Mouse (Mus musculus) neural tube, embryonic 14.5 days (tissue): Measurements from ENCODE around the gene Aqp3. TPM values are rescaled to one million over a fixed set of nuclear protein-coding genes. Genes with fewer than 3 reads are reported as not detected.

Source experiments
- ATAC-seq: fragments of 200-750 bp; cut with Nextera tagmentation; 2 replicates; pipeline ENCODE4 v1.8.0; 2017; ENCODE audit warnings: low read depth, mild to moderate bottlenecking, moderate TSS enrichment, moderate library complexity
- H3K27ac ChIP-seq: fragments of 300-500 bp; sonication (generic); 2 replicates; pipeline ENCODE4 v1.5.1; 2014; ENCODE audit warnings: low read depth, mild to moderate bottlenecking, control low read depth, low read length, moderate library complexity, mixed read lengths
- H3K27me3 ChIP-seq: fragments of 300-500 bp; sonication (generic); 2 replicates; pipeline ENCODE4 v1.6.1; 2014; ENCODE audit warnings: low read length; ENCODE audit not compliant: control insufficient read depth, insufficient read depth
- H3K36me3 ChIP-seq: fragments of 300-500 bp; sonication (generic); 2 replicates; pipeline ENCODE4 v1.6.1; 2014; ENCODE audit warnings: low read length, mixed read lengths; ENCODE audit not compliant: control insufficient read depth, insufficient read depth
- H3K4me1 ChIP-seq: fragments of 300-500 bp; sonication (generic); 2 replicates; pipeline ENCODE4 v1.6.1; 2014; ENCODE audit warnings: low read length; ENCODE audit not compliant: control insufficient read depth, insufficient read depth
- H3K4me2 ChIP-seq: fragments of 300-500 bp; sonication (generic); 2 replicates; pipeline ENCODE4 v1.6.1; 2014; ENCODE audit warnings: mild to moderate bottlenecking, low read depth, low read length, control low read depth
- H3K4me3 ChIP-seq: fragments of 300-500 bp; sonication (generic); 2 replicates; pipeline ENCODE4 v1.5.1; 2014; ENCODE audit warnings: low read depth, low read length, control low read depth, mixed read lengths
- H3K9ac ChIP-seq: fragments of 300-500 bp; sonication (generic); replicated peaks from 2 replicates; pipeline ENCODE4 v1.6.1; 2014; ENCODE audit warnings: low read depth, mild to moderate bottlenecking, control low read depth, low read length, mixed read lengths
- H3K9me3 ChIP-seq: fragments of 300-500 bp; sonication (generic); 2 replicates; pipeline ENCODE4 v1.6.1; 2016; ENCODE audit warnings: low read length; ENCODE audit not compliant: control insufficient read depth
- WGBS: fragments of 180-500 bp; shearing (Covaris S2); extraction: QIAGEN DNeasy Blood & Tissue Kit; methylation state at CpG from one replicate; pipeline ENCODE4 v1.1.7; 2014; 5-methylcytosine and 5-hydroxymethylcytosine counted together
- polyA plus RNA-seq: library from polyadenylated mRNA; unstranded; fragments of >200 nt; fragmentation: Nextera tagmentation; extraction: Ambion mirVana; gene quantifications from 2 replicates; pipeline ENCODE4 v1.2.1, GENCODE M21; 2014

Aqp3 gene
- polyA plus RNA-seq, 1 experiment from 2014 or later: 0.19 TPM

DNA sequence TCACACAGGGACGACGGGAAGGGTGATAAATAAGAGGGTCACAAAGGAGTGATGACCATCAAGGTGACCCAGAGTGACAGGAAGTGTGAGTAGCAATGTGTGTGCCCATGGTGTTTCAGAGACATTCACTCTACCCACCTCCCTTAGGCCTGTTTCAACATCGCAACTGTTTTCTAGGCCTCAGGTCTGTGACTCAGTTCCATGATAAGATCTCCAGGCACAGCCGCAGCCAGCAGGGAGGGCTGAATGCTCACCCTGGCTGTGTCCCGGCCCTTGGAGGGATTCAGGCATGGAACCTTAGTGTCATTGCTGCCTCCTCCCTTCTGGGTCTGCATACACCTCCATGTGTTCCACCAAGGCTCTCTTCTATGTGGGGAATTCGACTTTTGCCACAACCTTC is 19.3 kb downstream of the Aqp3 start:
- no peak for ATAC-seq
- WGBS: 86% methylated on average over 6 of the region's 6 CpGs
- no peaks in the 10 kb centered on the region for H3K27me3 ChIP-seq
- H3K4me2 ChIP-seq: no peak overlapping the region
- H3K4me3 ChIP-seq: no peak overlapping the region
- H3K36me3 ChIP-seq: no peaks in the 10 kb centered on the region
- H3K9me3 ChIP-seq: no peaks in the 10 kb centered on the region
- no peak overlapping the region for H3K9ac ChIP-seq
- no peaks in the 10 kb centered on the region for H3K4me1 ChIP-seq
- no peak overlapping the region for H3K27ac ChIP-seq

DNA sequence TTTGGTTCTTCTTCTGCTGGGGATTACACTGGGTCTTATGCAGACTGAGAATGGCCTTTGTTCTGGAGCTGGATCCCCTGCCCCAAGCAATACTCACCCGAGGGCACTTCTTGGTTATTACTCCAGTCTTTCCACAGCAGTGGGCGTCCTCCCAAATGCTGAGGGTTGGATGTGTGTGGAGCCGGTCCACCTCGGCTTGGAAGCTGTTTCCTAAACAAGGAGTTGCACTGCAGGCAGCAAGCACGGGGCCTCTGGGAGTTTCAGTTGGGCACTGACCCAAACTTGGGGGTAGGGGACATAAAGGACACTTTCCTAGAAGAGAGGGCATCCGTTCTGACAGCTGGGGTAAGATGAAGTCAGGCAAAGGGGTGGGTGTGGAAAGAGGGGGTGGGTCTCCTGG is 23.5 kb downstream of the Aqp3 start:
- no peak for ATAC-seq
- no peak overlapping the region for H3K9ac ChIP-seq
- H3K36me3 ChIP-seq: no peaks in the 10 kb centered on the region
- H3K4me2 ChIP-seq: no peak overlapping the region
- H3K27ac ChIP-seq: no peak overlapping the region
- 68% methylated on average over 6 of the region's 6 CpGs for WGBS
- no peaks in the 10 kb centered on the region for H3K4me1 ChIP-seq
- no peaks in the 10 kb centered on the region for H3K9me3 ChIP-seq
- no peaks in the 10 kb centered on the region for H3K27me3 ChIP-seq
- no peak overlapping the region for H3K4me3 ChIP-seq

DNA sequence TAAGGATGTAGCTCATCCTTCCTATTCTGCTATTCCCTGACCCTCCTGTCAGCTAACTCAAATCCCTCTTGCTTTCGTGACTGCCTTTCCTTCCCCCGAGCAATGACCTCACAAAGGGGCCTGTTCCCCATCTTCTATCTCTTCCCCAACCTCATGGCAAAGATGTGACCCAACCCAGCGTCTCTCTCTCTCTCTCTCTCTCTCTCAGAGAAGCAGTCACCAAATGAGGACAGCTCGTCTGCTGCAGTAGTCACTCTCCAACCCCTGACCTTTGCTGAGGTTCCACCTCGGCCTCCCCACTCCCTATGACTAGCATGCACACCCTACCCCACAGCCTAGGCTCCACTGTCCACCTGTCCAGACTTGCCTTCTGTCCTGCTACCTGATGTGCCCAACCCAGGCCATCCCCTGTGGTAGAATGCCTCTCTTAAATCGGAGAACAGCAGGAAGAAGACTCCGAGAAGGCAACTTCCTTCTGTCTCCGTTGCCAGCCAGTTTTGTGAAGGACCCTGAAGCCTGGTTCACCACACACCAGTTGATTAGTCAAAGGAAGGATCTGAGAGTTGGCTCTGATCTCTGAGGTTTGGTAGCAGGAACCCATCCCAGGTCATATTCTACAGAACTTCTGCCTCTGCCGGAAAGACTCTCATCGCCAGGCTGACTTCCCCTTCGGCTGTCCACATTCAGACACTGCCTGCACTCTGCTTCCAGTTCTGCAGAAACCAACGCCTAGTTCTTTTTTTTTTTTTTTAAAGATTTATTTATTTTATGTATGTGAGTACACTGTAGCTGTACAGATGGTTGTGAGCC is 24.8 kb downstream of the Aqp3 start:
- Histone ChIP-seq H3K9ac (no peak overlapping the region), H3K4me2 (no peak overlapping the region), H3K4me1 (no peaks in the 10 kb centered on the region), H3K27me3 (no peaks in the 10 kb centered on the region), H3K27ac (no peak overlapping the region), H3K9me3 (no peaks in the 10 kb centered on the region), H3K36me3 (no peaks in the 10 kb centered on the region), H3K4me3 (no peak overlapping the region)
- 83% methylated on average over 12 of the region's 12 CpGs for WGBS
- no peak for ATAC-seq

DNA sequence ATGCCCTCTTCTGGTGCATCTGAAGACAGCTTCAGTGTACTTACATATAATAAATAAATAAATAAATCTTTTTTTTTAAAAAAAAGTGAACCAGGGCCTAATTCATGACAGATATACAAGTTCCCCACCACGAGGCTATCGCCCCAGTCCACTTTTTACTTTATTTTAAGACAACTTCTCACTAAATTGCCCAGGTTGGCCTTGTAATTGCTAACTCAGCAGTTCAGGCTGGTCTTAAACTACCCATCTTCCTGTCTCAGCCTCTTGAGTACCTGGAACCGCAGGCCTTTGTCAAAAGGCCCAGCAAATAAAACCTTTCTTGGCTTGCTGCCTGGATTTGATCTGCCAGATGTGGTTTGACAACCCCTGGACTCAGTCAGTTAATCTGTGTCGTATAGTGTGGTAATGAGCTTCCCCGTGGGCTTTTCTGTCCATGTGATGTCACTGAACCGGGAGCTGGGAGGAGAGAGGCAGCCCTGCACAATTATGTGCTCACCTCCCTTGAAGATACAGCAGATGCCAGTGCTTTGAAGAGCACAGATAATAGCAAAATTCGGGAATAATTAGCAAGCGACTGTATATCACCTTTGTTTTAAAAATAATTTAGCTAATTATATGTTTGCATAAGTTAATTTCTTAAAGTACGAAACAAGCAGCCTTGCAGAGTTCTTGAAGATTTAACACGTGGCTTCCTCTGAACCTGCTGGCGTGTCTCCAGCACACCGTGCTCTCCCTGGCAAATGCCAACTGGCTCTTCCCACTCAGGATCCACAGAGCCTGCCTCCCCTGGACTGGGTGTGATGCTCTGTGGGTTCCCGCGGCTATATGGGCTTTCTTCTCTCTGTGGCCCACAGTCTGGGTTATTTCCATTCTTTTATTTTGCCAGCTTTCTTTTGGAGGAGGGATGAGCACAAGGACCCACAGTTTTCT is 26.2 kb downstream of the Aqp3 start:
- 0 out of 2 replicates have a peak, but pooled peaks have one; percentile 31 for ATAC-seq
- no peaks in the 10 kb centered on the region for H3K27me3 ChIP-seq
- H3K4me3 ChIP-seq: no peak overlapping the region
- no peak overlapping the region for H3K27ac ChIP-seq
- no peaks in the 10 kb centered on the region for H3K9me3 ChIP-seq
- 65% methylated on average over 14 of the region's 14 CpGs for WGBS
- no peak overlapping the region for H3K9ac ChIP-seq
- H3K4me2 ChIP-seq: no peak overlapping the region
- no peaks in the 10 kb centered on the region for H3K36me3 ChIP-seq
- no peaks in the 10 kb centered on the region for H3K4me1 ChIP-seq

DNA sequence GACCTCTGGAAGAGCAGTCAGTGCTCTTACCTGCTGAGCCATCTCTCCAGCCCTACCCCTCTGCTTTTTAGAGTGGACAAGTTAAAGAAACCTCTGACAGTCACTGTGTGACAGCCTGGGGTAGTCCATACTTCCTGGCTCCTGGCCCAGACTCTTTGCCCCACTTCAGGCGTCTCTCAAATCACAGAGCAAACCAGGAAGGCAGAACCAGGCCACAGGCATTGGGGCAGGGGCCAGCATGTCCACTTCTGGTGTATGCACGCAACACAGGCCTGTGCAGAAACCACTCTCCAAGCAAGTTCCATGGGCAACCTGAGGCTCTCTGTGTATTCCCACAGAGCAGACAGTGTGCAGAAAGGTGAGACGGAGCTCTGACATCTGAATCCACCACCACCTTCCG is 32.8 kb downstream of the Aqp3 start:
- no peak for ATAC-seq
- 94% methylated on average over 4 of the region's 4 CpGs for WGBS
- Histone ChIP-seq H3K4me2 (no peak overlapping the region), H3K9ac (no peak overlapping the region), H3K9me3 (no peaks in the 10 kb centered on the region), H3K4me3 (no peak overlapping the region), H3K4me1 (no peaks in the 10 kb centered on the region), H3K27ac (no peak overlapping the region), H3K27me3 (no peaks in the 10 kb centered on the region), H3K36me3 (no peaks in the 10 kb centered on the region)

DNA sequence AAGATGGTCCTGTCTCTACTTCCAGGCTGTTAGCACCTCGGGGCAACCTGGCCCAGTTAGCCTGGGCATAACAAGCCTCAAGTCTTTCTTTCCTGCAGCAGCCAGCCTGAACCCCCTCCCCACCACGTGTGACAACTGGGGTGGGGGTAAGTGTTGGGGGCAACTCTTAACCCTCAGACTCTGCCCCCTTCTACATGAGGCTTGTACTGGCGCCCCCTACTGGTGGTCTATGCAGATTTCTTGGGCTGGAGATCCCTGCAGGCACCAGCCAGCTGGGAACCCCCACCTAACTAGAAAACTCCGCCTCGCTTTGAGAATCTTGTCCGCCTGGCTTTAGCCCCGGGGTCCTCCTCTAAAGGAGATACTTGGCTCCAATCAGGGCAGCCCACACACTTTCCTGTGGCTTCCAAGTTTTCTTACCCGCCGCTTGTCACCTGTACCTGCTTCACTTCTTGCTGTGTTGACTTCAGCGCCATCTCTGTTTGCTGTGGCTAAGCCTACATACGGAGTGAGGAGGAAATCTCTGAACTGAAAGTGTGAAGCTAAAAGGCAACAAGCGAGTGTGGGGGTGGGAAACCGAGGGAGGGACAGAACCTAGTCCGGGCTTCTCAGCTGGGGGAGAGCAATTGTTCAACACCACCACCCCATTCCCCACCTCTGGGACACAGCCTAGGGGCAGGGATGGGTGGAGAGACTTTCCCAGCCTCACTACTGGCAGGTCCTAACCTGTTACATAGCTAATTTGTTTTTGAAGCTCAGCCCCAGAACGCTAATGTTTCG is 33.9 kb downstream of the Aqp3 start:
- H3K27ac ChIP-seq: no peak overlapping the region
- no peaks in the 10 kb centered on the region for H3K36me3 ChIP-seq
- H3K4me3 ChIP-seq: no peak overlapping the region
- no peak for ATAC-seq
- H3K9ac ChIP-seq: no peak overlapping the region
- H3K9me3 ChIP-seq: no peaks in the 10 kb centered on the region
- H3K4me1 ChIP-seq: no peaks in the 10 kb centered on the region
- no peaks in the 10 kb centered on the region for H3K27me3 ChIP-seq
- 28% methylated on average over 16 of the region's 16 CpGs for WGBS
- no peak overlapping the region for H3K4me2 ChIP-seq

DNA sequence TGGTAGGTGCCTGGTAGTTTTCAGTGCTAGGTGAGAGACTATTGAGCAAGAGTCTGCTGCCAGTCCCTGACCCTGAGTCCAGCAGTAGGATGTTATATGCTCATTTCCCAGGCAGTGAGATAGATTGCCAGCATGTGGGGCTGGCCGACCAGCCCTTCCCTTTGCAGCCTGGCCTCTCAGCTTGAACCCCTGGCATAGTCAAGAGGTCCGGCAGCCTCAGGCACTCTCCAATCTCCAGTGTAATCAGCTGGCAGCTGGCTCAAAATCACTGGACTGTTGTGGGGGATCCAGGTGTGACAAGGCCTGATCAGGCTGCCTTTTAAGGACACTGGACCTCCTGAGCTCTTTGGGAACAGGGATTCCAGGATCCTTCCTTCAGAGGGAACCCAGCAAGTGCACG is 34.6 kb downstream of the Aqp3 start:
- Histone ChIP-seq H3K4me2 (no peak overlapping the region), H3K4me1 (no peaks in the 10 kb centered on the region), H3K27ac (no peak overlapping the region), H3K9ac (no peak overlapping the region), H3K27me3 (no peaks in the 10 kb centered on the region), H3K4me3 (no peak overlapping the region), H3K36me3 (no peaks in the 10 kb centered on the region), H3K9me3 (no peaks in the 10 kb centered on the region)
- 60% methylated on average over 3 of the region's 3 CpGs for WGBS
- no peak for ATAC-seq

DNA sequence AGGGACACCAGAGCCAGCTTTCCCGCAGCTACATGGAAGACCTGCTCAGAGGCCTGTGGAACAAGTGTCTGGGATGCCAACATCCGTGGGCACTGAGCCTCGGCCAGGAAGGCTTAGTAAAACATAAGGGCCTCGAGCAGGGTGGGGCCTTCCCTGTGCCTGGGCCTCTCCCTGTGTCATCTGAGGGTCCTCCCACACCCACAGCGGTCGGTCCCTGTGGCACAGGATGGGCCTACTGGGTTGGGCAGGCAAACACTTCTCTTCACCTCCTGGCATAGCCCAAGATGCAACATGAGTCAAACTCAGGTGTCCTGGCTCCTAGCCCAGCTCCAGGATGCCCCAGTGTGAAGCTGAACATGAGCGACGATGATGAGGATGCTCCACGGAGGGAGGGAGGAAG is 40.6 kb downstream of the Aqp3 start:
- Histone ChIP-seq H3K36me3 (no peaks in the 10 kb centered on the region), H3K9ac (no peak overlapping the region), H3K4me2 (no peak overlapping the region), H3K9me3 (no peaks in the 10 kb centered on the region), H3K27me3 (no peaks in the 10 kb centered on the region), H3K27ac (no peak overlapping the region), H3K4me3 (no peak overlapping the region), H3K4me1 (no peaks in the 10 kb centered on the region)
- no peak for ATAC-seq
- WGBS: 74% methylated on average over 6 of the region's 9 CpGs
